Mouse (Mus musculus) forelimb bud, embryonic 11.5 days (tissue): ENCODE data around the gene Gm20481.
A peak's percentile ranks its signal among the peaks of the same experiment; 100 is the strongest.
"Not testable (repeated sequence)": the region's sequence is repeated elsewhere in the genome, so short reads cannot be mapped to it uniquely, and the experiment has no call there.

Source experiments
- DNase-seq: peaks from one replicate; pipeline ENCODE4 v3.0.0-alpha.2; 2012; ENCODE audit warnings: low read depth, low spot score

Gm20481 gene

GRCm38 (mm10) chr17:34975581-34976492, 6.1 kb downstream of the Gm20481 start:
- DNase-seq = no peak

GRCm38 (mm10) chr17:34977000-34977399, 7.3 kb downstream of the Gm20481 start:
- DNase-seq = no peak

- no peak for DNase-seq
Observed at GRCm38 (mm10) chr17:34978239-34978638, 8.5 kb downstream of the Gm20481 start.

GRCm38 (mm10) chr17:34979631-34980030, 9.9 kb downstream of the Gm20481 start:
- no peak for DNase-seq

GRCm38 (mm10) chr17:34980655-34981054, 10.9 kb downstream of the Gm20481 start:
- peak; percentile 27 for DNase-seq

- peak; percentile 90 for DNase-seq
Observed at GRCm38 (mm10) chr17:34981690-34982180, 12.0 kb downstream of the Gm20481 start, which contains the start of gene Lsm2. Gene Lsm2 (plus strand): TSS chr17:34981862.

GRCm38 (mm10) chr17:34982328-34982727, 12.6 kb downstream of the Gm20481 start:
- no peak for DNase-seq

GRCm38 (mm10) chr17:34984218-34984617, 14.5 kb downstream of the Gm20481 start:
- DNase-seq = peak; percentile 49

- no peak for DNase-seq
Observed at GRCm38 (mm10) chr17:34994751-34995150, 25.0 kb downstream of the Gm20481 start.

GRCm38 (mm10) chr17:34995192-34995591, 25.5 kb downstream of the Gm20481 start:
- not testable (repeated sequence) for DNase-seq

GRCm38 (mm10) chr17:34995927-34996326, 26.2 kb downstream of the Gm20481 start:
- DNase-seq = not testable (repeated sequence)

GRCm38 (mm10) chr17:34996411-34997141, 26.9 kb downstream of the Gm20481 start:
- DNase-seq = no peak

GRCm38 (mm10) chr17:34997142-34997483, 27.4 kb downstream of the Gm20481 start:
- DNase-seq = no peak

GRCm38 (mm10) chr17:34998526-34999430, 29.1 kb downstream of the Gm20481 start:
- DNase-seq = no peak

GRCm38 (mm10) chr17:34999871-35000716, 30.4 kb downstream of the Gm20481 start:
- DNase-seq = peak; percentile 16

- DNase-seq = peak; percentile 87
Observed at GRCm38 (mm10) chr17:35000717-35001451, 31.2 kb downstream of the Gm20481 start, which contains the start of gene Vars. Gene Vars (plus strand): TSS chr17:35000987.

GRCm38 (mm10) chr17:35001452-35002152, 31.9 kb downstream of the Gm20481 start:
- no peak for DNase-seq

- no peak for DNase-seq
Observed at GRCm38 (mm10) chr17:35002153-35002865, 32.6 kb downstream of the Gm20481 start.
